Mouse (Mus musculus) liver, embryonic 11.5 days (tissue): Measurements from ENCODE around the gene Rnls. TPM values are rescaled to one million over a fixed set of nuclear protein-coding genes. Genes with fewer than 3 reads are reported as not detected.

Source experiments
- ATAC-seq: fragments of 200-750 bp; cut with Nextera tagmentation; replicated peaks from 2 replicates; pipeline ENCODE4 v1.8.0; 2017; ENCODE audit warnings: moderate number of reproducible peaks, mild to moderate bottlenecking, moderate TSS enrichment, moderate library complexity; ENCODE audit not compliant: low FRiP score
- DNase-seq: peaks from one replicate; pipeline ENCODE4 v3.0.0-alpha.2; 2017; ENCODE audit warnings: low spot score
- H3K27ac ChIP-seq: fragments of 300-500 bp; sonication (generic); 2 replicates; pipeline ENCODE4 v1.5.1; 2014; ENCODE audit warnings: mild to moderate bottlenecking, low read depth, low read length, control low read depth
- H3K27me3 ChIP-seq: fragments of 300-500 bp; sonication (generic); replicated peaks from 2 replicates; pipeline ENCODE4 v1.6.1; 2014; ENCODE audit warnings: low read length, mixed read lengths; ENCODE audit not compliant: control insufficient read depth, insufficient read depth
- H3K36me3 ChIP-seq: fragments of 300-500 bp; sonication (generic); 2 replicates; pipeline ENCODE4 v1.6.1; 2014; ENCODE audit warnings: mild to moderate bottlenecking, low read length, moderate library complexity, mixed read lengths; ENCODE audit not compliant: control insufficient read depth, insufficient read depth
- H3K4me1 ChIP-seq: fragments of 300-500 bp; sonication (generic); replicated peaks from 2 replicates; pipeline ENCODE4 v1.6.1; 2014; ENCODE audit warnings: low read length, mixed read lengths; ENCODE audit not compliant: control insufficient read depth, insufficient read depth
- H3K4me2 ChIP-seq: fragments of 300-500 bp; sonication (generic); 2 replicates; pipeline ENCODE4 v1.6.1; 2014; ENCODE audit warnings: mild to moderate bottlenecking, control low read depth, moderate library complexity
- H3K4me3 ChIP-seq: fragments of 300-500 bp; sonication (generic); 2 replicates; pipeline ENCODE4 v1.5.1; 2014; ENCODE audit warnings: low read depth, low read length, control low read depth
- H3K9ac ChIP-seq: fragments of 300-500 bp; sonication (generic); 2 replicates; pipeline ENCODE4 v1.6.1; 2014; ENCODE audit warnings: low read depth, low read length, control low read depth
- H3K9me3 ChIP-seq: fragments of 300-500 bp; sonication (generic); 2 replicates; pipeline ENCODE4 v1.6.1; 2016; ENCODE audit warnings: low read length, inconsistent platforms, mixed read lengths; ENCODE audit not compliant: control insufficient read depth
- WGBS: fragments of 180-500 bp; shearing (Covaris S2); extraction: QIAGEN DNeasy Blood & Tissue Kit; methylation state at CpG from one replicate; pipeline ENCODE4 v1.1.7; 2014; 5-methylcytosine and 5-hydroxymethylcytosine counted together
- polyA plus RNA-seq: library from polyadenylated mRNA; unstranded; fragments of >200 nt; fragmentation: Nextera tagmentation; extraction: Ambion mirVana; gene quantifications from 2 replicates; pipeline ENCODE4 v1.2.1, GENCODE M21; 2014

Rnls gene
- polyA plus RNA-seq, 1 experiment from 2014 or later: 2.8 TPM

DNA sequence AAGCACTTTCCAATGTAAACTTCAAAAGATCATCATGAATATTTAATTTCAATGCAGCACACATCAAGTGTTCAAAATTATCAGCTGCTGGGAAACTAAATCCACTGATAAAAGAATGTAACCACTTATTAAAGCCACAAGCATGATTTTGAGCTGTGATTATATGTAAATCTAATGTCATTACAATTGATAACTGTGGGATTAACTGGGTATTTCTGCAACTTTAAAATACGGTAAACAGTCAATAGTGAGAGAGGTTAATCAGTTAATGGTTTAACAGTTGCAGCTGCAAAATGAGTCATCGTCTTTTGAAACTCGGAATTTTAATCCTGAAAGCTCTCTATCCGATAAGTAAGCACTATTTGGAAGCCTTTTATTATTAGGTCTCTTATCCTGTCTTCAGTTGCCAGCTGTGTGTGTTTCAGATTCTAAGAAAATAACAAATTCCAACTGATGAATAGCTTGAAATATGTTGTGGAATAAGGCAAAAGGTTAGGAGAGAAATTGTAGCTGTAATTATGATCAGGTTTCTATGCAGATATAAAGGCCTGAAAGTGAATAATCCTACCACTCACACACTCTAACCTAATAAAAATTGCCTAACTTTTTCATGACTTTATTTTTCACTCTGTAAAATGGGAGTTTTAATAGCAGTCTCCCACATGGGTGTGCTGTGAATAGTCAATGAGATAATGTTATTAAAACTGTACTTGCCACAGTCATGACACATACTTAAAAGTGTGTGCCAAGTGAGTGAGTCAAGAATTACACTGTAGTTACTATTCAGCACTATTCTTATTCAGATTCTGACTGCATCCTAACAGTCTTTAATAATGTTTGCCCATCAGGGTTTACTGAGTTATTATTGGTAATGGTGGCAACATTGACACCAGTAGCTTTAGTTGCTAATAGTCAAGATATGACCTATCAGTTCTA lies 65.1 kb downstream of the Rnls start:
- WGBS: 74% methylated on average over 4 of the region's 4 CpGs
- no peak overlapping the region for H3K9ac ChIP-seq
- no peak overlapping the region for H3K27ac ChIP-seq
- H3K27me3 ChIP-seq: no peaks in the 10 kb centered on the region
- no peak overlapping the region for H3K4me2 ChIP-seq
- no peaks in the 10 kb centered on the region for H3K4me1 ChIP-seq
- no peaks in the 10 kb centered on the region for H3K9me3 ChIP-seq
- no peak for ATAC-seq
- no peak for DNase-seq
- H3K4me3 ChIP-seq: no peak overlapping the region
- H3K36me3 ChIP-seq: no peaks in the 10 kb centered on the region

DNA sequence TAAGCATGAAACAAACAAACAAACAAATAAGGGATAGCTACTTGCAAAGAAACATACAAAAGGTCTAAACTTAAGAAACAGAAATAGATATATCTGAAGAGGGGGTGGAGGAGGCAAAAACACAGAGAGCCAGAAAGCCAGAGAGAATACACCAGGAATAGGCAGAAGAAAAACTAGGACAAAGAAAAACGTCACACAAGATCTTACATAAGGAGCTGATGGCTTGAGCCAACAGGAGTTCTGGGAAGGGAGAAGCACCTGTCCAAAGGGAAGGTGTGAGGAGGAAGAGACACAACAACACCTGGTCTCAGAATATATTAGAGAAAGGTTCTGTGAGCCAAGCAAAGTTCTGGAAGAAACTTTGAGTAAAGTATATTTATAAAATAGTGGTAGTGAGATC lies 73.3 kb downstream of the Rnls start:
- no peak for ATAC-seq
- H3K9ac ChIP-seq: no peak overlapping the region
- H3K36me3 ChIP-seq: no peaks in the 10 kb centered on the region

DNA sequence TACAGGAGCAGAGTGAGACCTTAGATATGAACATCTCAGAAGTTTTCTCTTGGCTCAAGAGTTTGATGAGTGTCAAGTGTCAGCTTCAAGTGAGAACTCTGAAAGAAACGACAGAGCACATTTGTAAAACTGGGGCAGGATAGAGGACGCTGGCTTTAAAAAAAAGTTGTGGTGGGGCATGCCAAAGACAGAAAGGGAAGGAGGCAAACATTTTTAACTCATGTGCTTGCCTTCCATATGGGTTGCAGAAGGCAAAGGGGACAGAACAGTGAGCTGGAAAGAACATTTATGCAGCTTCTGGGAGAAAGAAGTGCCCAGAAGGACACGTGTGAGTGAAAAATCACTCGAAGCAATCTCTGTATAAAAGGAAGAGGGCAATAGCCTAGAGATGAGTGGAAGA lies 75.0 kb downstream of the Rnls start:
- no peak overlapping the region for H3K27ac ChIP-seq
- H3K36me3 ChIP-seq: no peaks in the 10 kb centered on the region
- WGBS: 60% methylated on average over 4 of the region's 4 CpGs
- DNase-seq: no peak
- no peaks in the 10 kb centered on the region for H3K4me1 ChIP-seq
- ATAC-seq: no peak
- H3K4me2 ChIP-seq: no peak overlapping the region
- H3K9me3 ChIP-seq: no peaks in the 10 kb centered on the region
- H3K27me3 ChIP-seq: no peaks in the 10 kb centered on the region
- no peak overlapping the region for H3K4me3 ChIP-seq
- no peak overlapping the region for H3K9ac ChIP-seq

More for the DNA sequence above, 73.3 kb downstream of the Rnls start:
- DNase-seq: no peak
- no peaks in the 10 kb centered on the region for H3K9me3 ChIP-seq
- no peak overlapping the region for H3K4me3 ChIP-seq
- H3K27me3 ChIP-seq: no peaks in the 10 kb centered on the region
- H3K4me1 ChIP-seq: no peaks in the 10 kb centered on the region
- H3K4me2 ChIP-seq: no peak overlapping the region
- no peak overlapping the region for H3K27ac ChIP-seq
- WGBS: 32% methylated on average over 1 of the region's 1 CpGs

DNA sequence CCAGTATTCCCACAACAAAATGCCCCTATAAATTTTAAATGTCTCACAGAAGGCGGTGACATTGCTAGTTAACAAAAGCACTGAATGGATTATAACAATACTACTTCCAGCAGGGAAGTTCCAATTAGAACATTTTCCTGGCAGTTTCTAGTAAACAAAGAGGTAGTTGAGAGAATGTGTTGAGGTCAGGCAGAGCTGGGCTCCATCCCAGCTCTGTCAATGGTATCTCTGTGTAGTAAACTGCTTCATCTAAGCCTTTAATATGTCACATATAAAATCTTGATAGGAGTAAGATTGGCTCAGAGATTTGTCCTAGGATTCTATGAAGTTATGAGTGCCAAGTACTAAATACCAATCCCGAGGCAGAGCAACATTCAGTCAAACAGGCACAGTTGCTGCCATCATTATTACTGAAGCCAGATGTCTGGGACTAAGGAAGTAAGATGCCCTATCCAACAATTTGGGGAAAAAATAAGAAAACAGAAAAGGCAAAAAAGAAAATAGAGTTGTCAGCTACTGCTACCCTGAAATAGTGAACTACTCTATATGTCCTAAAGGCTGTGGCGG lies 92.3 kb downstream of the Rnls start:
- no peak overlapping the region for H3K9ac ChIP-seq
- WGBS: 81% methylated on average over 3 of the region's 3 CpGs
- no peak overlapping the region for H3K27ac ChIP-seq
- DNase-seq (no peak), ATAC-seq (no peak)
- H3K27me3 ChIP-seq: no peaks in the 10 kb centered on the region
- H3K4me3 ChIP-seq: no peak overlapping the region
- no peaks in the 10 kb centered on the region for H3K4me1 ChIP-seq
- H3K4me2 ChIP-seq: no peak overlapping the region
- no peaks in the 10 kb centered on the region for H3K36me3 ChIP-seq
- no peaks in the 10 kb centered on the region for H3K9me3 ChIP-seq

DNA sequence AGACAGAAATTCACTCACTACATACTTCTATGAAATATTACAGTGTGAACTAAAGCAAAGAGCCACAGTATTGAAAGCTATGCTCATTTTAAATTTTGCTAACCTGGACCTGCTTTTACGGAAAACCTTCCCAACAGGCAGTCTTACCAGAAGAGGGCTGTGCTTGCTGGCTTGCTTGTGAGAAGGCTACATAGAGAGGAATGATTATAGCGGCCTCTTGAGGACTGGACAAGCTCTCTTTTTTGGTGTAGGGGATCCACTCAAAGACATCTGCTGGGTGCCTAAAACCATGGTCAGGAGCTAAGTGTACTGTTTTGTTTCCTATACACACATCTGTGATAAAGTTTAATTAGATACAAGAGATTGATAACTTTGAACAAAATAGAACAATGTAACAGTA lies 95.8 kb downstream of the Rnls start:
- Histone ChIP-seq H3K9me3 (no peaks in the 10 kb centered on the region), H3K36me3 (no peaks in the 10 kb centered on the region), H3K27me3 (no peaks in the 10 kb centered on the region), H3K4me3 (no peak overlapping the region), H3K27ac (no peak overlapping the region), H3K4me1 (no peaks in the 10 kb centered on the region), H3K9ac (no peak overlapping the region), H3K4me2 (no peak overlapping the region)
- 56% methylated on average over 2 of the region's 2 CpGs for WGBS
- DNase-seq (no peak), ATAC-seq (no peak)

DNA sequence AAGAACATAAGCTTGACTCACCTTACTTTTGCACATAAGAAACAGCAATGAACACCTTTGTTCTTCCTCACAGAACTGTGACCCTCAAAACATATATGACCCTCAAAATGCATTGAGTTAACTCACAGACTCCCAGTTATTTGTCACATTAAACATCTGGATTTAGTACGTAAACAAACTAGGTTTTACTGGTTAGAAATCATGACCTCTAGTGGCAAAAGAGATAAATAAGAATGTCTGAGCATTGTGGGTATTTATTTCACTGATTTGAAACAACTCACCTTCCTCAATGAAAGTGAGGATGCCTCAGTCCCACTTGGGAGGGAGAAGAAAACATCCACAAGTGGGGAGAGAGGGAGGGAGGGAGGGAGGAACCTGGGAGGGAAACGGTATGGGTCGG lies 109.1 kb downstream of the Rnls start:
- DNase-seq: no peak
- Histone ChIP-seq H3K36me3 (no peaks in the 10 kb centered on the region), H3K27me3 (no peaks in the 10 kb centered on the region), H3K9ac (no peak overlapping the region), H3K27ac (no peak overlapping the region), H3K4me1 (no peaks in the 10 kb centered on the region), H3K4me3 (no peak overlapping the region), H3K4me2 (no peak overlapping the region), H3K9me3 (no peaks in the 10 kb centered on the region)
- ATAC-seq: no peak
- WGBS: 50% methylated on average over 3 of the region's 3 CpGs

DNA sequence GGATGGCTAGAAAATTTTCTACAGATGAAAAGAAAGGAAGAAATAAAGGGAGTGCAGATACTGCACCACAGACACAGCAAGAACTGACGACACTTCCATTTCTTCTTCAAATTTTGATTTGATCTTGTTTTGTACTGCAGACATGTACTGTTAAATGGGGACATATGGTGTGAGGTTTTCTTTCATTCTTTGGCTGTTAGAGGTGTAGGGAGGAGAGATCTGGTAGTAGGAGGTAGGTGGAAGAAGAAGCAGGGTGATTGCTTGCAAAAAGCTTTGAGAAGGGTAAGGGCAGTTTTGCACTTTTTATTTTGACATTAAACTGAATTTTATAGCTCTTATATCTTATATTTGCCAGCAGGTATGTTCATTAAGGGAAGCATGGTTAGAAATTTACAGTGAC lies 115.7 kb downstream of the Rnls start:
- no peaks in the 10 kb centered on the region for H3K27me3 ChIP-seq
- ATAC-seq (no peak), DNase-seq (no peak)
- no peak overlapping the region for H3K9ac ChIP-seq
- H3K9me3 ChIP-seq: no peaks in the 10 kb centered on the region
- H3K36me3 ChIP-seq: no peaks in the 10 kb centered on the region
- no peaks in the 10 kb centered on the region for H3K4me1 ChIP-seq
- no peak overlapping the region for H3K27ac ChIP-seq
- 73% methylated on average over 1 of the region's 1 CpGs for WGBS
- no peak overlapping the region for H3K4me2 ChIP-seq
- no peak overlapping the region for H3K4me3 ChIP-seq

DNA sequence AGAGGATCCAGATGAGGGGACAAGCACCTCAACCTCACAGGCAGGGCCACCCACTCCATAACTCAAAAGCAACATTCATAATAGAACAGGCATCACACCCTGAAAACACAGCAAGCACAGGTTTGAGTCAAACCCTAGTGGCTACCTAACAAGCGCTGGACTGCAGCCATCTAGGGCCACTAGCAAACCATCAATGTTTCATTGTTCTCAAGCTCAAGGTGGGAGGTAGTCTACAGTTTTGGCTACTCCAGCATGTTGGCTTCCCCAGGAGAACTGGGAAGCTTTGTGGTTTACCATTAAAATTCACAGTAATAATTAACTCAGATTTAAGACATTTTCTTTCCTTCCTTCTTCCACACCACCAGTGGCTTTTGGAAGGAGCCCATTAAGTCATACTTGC lies 118.4 kb downstream of the Rnls start:
- Histone ChIP-seq H3K4me1 (no peaks in the 10 kb centered on the region), H3K36me3 (no peaks in the 10 kb centered on the region), H3K9ac (no peak overlapping the region), H3K4me3 (no peak overlapping the region), H3K4me2 (no peak overlapping the region), H3K27ac (no peak overlapping the region), H3K27me3 (no peaks in the 10 kb centered on the region), H3K9me3 (no peaks in the 10 kb centered on the region)
- DNase-seq: no peak
- WGBS: 76% methylated on average over 1 of the region's 1 CpGs
- ATAC-seq: no peak

DNA sequence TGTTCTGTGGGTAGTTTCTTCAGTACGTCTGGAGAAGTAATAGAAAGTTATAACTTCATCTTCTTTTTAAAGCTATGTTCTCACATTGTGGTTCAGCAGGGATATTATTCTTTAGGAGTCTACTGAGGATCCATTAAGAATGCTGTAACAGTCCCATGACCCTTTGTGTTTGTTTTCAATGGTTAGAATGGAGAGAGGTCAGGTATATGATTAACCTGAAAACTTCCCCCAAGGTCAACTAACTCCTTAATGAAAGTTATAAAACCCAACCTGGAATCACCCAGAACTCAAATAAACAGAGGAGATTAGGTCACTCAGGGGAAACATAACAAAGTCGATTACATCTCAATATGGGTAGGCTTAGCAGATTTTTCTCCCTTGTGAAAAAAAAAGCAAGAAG lies 120.5 kb downstream of the Rnls start:
- H3K27ac ChIP-seq: no peak overlapping the region
- H3K4me3 ChIP-seq: no peak overlapping the region
- DNase-seq (no peak), ATAC-seq (no peak)
- WGBS: 60% methylated on average over 2 of the region's 2 CpGs
- no peaks in the 10 kb centered on the region for H3K4me1 ChIP-seq
- H3K36me3 ChIP-seq: no peaks in the 10 kb centered on the region
- no peaks in the 10 kb centered on the region for H3K9me3 ChIP-seq
- no peak overlapping the region for H3K4me2 ChIP-seq
- H3K9ac ChIP-seq: no peak overlapping the region
- H3K27me3 ChIP-seq: no peaks in the 10 kb centered on the region
